Mouse (Mus musculus) urinary bladder, adult 2 months (tissue): Measurements from ENCODE around the gene Ndufa1. TPM values are rescaled to one million over a fixed set of nuclear protein-coding genes. Genes with fewer than 3 reads are reported as not detected.
A peak's percentile ranks its signal among the peaks of the same experiment; 100 is the strongest.
"Not testable (repeated sequence)": the region's sequence is repeated elsewhere in the genome, so short reads cannot be mapped to it uniquely, and the experiment has no call there.

Source experiments
- DNase-seq: peaks from one replicate; pipeline ENCODE4 v3.0.0; 2022; ENCODE audit warnings: low spot score
- polyA plus RNA-seq: library from polyadenylated mRNA; depleted of rRNA; stranded (reverse); fragments of >200 nt; gene quantifications from 2 replicates; pipeline ENCODE4 v1.2.3, GENCODE M21; 2012; rRNA removed

Ndufa1 gene
- polyA plus RNA-seq: 400 and 528 TPM in 2 replicates

DNA sequence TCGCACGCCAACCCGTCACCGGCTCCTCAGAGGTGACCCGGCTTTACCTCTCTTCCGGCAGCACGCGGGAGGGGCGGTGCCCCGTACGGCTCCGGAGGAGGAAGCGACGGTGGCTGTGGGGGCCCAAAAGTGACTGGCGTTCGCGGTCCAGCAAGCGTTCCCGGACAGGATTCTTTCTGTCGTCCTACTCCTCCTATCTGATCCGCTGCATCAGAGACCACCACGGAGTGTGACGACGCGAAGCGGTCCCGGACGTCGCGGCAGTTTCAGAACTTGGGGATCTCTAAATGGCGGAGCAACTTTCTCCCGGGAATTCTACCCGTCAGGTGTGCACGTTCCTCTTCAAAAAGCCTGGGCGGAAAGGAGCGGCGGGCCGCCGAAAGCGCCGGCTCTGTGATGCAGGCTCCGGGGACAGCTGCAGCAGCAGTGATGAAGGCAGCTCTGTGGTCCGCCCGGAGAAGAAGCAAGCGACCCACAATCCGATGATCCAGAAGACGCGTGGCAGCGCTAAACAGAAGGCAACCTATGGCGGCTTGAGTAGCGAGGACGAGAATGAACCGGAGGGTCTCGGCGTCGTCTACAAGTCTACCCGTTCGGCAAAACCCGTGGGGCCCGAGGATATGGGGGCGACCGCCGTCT is at the start of gene Ndufa1, which contains the start of gene Rnf113a1:
Gene Ndufa1, minus strand, starts transcription at position 59 of the 639 bp plus-strand sequence.
Gene Rnf113a1, plus strand, starts transcription at position 141 of the 639 bp plus-strand sequence.
- peak; percentile 66 for DNase-seq

GRCm38 (mm10) chrX:37222158-37222557 is 31.2 kb upstream of the Ndufa1 start, which contains the start of gene Rhox1:
Gene Rhox1 (minus strand): TSS chrX:37222258.
- DNase-seq: not testable (repeated sequence)

GRCm38 (mm10) chrX:37210941-37211340 is 20.0 kb upstream of the Ndufa1 start, which contains the start of gene Gm9:
Gene Gm9 (minus strand): TSS chrX:37211041.
- no peak for DNase-seq

DNA sequence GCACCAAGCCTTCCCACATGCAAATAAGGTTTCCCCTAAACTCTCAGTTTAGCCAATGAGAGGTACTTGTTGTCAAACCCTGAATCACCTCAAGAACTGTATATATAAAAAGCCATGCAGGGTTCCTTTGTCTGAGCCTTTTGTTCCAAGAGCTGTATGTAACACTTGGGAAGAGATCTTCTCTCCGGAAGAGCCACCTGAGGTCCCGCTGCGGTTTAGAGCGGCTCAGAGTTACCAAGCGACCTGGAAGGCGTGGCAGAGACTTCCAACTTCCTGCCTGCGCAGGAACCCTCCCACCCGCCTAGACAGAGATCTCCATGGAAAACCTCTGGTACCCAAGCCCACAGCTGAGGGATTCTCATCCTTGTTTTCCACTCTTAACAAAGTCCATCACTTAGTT is 7.7 kb upstream of the Ndufa1 start:
- DNase-seq: no peak

GRCm38 (mm10) chrX:37191744-37192379 is 899 bp upstream of the Ndufa1 start:
- DNase-seq: no peak

DNA sequence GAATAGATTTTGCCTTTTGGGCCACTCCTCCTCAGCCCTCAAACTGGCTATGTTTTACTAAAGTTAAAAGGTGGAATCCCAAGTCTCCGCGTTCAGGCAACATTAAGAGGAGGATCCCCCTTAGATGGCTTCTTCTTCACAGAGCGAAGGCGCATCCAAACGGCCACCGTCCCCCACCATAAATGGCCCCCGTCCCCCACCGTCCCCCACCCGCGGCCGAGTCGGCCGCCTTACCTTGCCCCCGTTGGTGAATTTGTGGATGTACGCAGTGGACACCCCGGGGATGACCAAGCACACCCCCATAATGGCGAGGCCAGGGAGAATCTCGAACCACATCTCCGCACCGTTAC is 233 bp downstream of the Ndufa1 start:
- DNase-seq: no peak

DNA sequence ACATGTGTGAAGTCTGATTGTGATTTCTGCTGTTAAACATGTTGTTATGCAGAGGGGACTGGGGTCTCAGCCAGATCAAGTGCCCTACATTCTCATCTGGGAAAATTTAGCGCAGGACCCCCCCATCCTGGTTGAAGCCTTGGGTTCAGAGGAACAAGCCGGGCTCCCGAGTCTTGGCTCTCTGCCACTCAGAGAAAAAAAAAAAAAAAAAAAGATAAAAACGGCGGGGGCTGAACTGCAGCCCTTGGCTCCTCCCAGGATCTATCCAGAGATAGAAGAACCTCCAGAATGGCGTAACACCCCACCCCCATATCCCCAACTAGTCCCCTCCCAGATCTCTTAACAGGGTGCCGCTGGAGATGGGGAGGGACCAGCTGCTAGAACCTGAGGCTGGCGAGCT is 6.6 kb downstream of the Ndufa1 start:
- not testable (repeated sequence) for DNase-seq

DNA sequence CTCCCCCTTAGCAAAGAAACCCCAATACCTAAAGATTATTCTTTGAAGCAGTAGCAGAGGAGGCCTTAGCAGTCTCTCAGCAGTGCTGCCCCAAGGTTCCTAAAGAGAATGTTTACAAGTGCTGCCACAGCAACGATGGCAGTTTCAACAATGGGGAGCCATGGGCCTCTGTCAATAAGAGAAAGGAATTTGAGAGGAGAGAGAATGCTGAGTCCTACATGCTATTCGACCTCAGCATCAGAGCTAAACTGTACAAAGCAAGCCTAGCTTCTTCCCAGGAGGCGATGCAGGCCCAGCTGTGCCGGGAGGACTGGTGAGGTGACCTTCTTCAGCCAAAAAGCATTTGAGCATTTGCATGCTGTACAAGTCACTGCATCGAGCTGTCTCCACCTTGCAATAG is 22.2 kb downstream of the Ndufa1 start, which contains the start of gene Akap14:
Gene Akap14, minus strand, starts transcription at position 101 of the 400 bp plus-strand sequence.
- DNase-seq: no peak

- no peak for DNase-seq
These were observed 23.9 kb downstream of the Ndufa1 start for GRCm38 (mm10) chrX:37167085-37167484.

DNA sequence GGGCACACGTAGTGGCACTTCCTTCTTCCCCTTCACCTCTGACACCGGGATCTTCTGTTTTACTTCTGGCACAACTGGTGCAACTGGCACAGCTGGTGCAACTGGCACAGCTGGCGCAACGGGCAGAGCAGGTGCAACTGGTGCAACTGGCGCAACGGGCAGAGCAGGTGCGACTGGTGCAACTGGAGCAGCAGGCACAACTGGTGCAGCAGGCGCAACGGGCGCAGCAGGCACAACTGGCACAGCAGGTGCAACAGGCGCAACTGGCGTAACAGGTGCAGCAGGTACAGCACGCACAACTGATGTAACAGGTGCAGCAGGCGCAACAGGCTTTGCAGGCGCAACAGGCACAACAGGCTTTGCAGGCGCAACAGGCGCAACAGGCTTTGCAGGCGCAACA is 27.8 kb downstream of the Ndufa1 start:
- DNase-seq: no peak

- no peak for DNase-seq
These were observed 29.8 kb downstream of the Ndufa1 start for GRCm38 (mm10) chrX:37161169-37161568.

DNA sequence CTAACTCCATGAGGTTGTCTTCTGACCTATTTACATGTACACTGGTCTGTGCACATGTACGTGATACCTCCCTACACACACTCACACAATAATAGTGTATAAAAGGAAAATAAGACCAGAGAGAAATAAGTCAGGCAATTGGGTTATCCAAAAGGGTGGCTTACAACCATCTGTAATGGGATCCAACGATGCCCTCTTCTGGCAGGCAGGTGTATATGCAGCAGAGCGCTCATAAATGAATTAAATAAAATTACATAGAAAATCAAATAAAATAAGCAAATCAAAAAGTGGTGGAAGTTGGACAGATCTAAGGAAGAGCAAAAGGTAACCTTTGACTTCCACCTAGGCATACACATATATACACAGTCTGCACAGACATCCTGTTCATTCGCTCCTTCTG is 33.1 kb downstream of the Ndufa1 start:
- no peak for DNase-seq

GRCm38 (mm10) chrX:37144954-37145353 is 46.0 kb downstream of the Ndufa1 start:
- DNase-seq: no peak

DNA sequence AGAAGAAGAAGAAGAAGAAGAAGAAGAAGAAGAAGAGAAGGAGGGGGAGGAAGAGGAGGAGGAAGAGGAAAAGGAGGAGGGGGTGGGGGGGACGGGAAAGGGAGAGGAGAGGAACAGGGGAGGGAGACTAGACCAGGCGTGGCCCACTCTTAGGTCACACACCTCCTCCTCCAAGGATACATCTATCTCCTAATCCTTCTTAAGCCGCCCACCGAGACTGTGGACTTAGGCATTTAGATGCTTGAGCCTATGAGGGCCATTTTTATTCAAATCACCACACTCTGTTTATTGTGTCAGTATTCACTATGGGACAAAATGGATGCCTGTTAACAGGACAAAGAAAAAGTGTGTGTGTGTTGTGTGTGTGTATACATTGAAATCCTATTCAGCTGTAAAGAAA is 46.5 kb downstream of the Ndufa1 start:
- not testable (repeated sequence) for DNase-seq

DNA sequence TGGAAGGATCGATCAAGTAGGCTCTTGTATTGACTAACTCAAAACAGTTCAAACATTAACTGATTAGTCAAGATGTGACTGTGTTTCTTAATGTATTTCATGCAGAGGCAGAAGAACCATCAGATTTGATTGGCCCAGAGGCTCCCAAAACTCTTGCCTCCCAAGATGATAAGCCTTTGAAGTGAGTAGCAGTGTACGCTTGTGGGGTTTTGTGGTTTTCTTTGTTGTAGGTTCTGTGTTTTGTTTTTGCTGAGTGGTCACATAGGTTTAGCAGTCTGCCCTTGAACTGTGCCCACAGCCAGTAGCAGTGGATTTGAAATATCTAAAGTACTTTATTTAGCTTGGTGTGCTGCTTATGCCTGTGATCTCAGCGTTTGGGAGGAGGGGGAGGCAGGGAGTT is 49.2 kb downstream of the Ndufa1 start:
- DNase-seq: no peak

Other genes starting within 250 kb of the Ndufa1 start
- 11.7 and 14.7 TPM in 2 replicates for gene Sept6, start 199.4 kb downstream of the Ndufa1 start, polyA plus RNA-seq
- gene Sowahd, start 142.3 kb downstream of the Ndufa1 start, polyA plus RNA-seq: not detected in 2 replicates
- 986 and 1,015 TPM in 2 replicates for gene Rpl39, start 105.8 kb downstream of the Ndufa1 start, polyA plus RNA-seq
- gene Upf3b, start 80.8 kb downstream of the Ndufa1 start, polyA plus RNA-seq: 30.7 and 32.1 TPM in 2 replicates
- gene Nkap, start 64.4 kb downstream of the Ndufa1 start, polyA plus RNA-seq: 4.2 and 5.3 TPM in 2 replicates
- gene Akap14, start 22.3 kb downstream of the Ndufa1 start, polyA plus RNA-seq: not detected in 2 replicates
- 5.9 and 7.4 TPM in 2 replicates for gene Rnf113a1, start 82 bp upstream of the Ndufa1 start, polyA plus RNA-seq
- not detected in 2 replicates for gene Gm9, start 19.9 kb upstream of the Ndufa1 start, polyA plus RNA-seq
- gene Rhox1, start 31.1 kb upstream of the Ndufa1 start, polyA plus RNA-seq: not detected in 2 replicates
- not detected in 2 replicates for gene Rhox2a, start 53.8 kb upstream of the Ndufa1 start, polyA plus RNA-seq
- not detected in 2 replicates for gene Rhox3a, start 58.8 kb upstream of the Ndufa1 start, polyA plus RNA-seq
- gene Rhox4a, start 74.2 kb upstream of the Ndufa1 start, polyA plus RNA-seq: not detected in 2 replicates
- not detected in 2 replicates for gene Rhox3a2, start 188.9 kb upstream of the Ndufa1 start, polyA plus RNA-seq
- not detected in 2 replicates for gene Rhox4a2, start 199.7 kb upstream of the Ndufa1 start, polyA plus RNA-seq
- gene Rhox2b, start 220.9 kb upstream of the Ndufa1 start, polyA plus RNA-seq: not detected in 2 replicates
- not detected in 2 replicates for gene Rhox4b, start 241.3 kb upstream of the Ndufa1 start, polyA plus RNA-seq